Mouse (Mus musculus) MEL (cell line): ENCODE data around the gene Hdac4. TPM values are rescaled to one million over a fixed set of nuclear protein-coding genes. Genes with fewer than 3 reads are reported as not detected.

Experiments
- DNase-seq: peaks from one replicate; pipeline ENCODE4 v3.0.0; 2011; ENCODE audit warnings: low read depth, low spot score
- H3K27ac ChIP-seq: 2 replicates; pipeline ENCODE4 v1.5.1; 2012; ENCODE audit warnings: low read depth, mild to moderate bottlenecking, control low read depth, low read length, moderate library complexity; ENCODE audit not compliant: control insufficient read depth
- H3K27me3 ChIP-seq, 2 experiments: fragments of 150-350 bp in 1 of 2; sonication (generic) in 1 of 2; 2 replicates each; pipeline ENCODE4 v1.6.1; 2012; ENCODE audit warnings: low read length in 2 of 2, mild to moderate bottlenecking in 2 of 2, improper control_type of control experiment in 1 of 2, moderate library complexity in 1 of 2; ENCODE audit not compliant: insufficient read depth in 2 of 2, control insufficient read depth in 1 of 2
- H3K36me3 ChIP-seq, 2 experiments: 2 replicates each; pipeline ENCODE4 v1.6.1; 2012 to 2014; ENCODE audit warnings: low read length in 2 of 2, improper control_type of control experiment in 1 of 2, inconsistent platforms in 1 of 2, mild to moderate bottlenecking in 1 of 2; ENCODE audit not compliant: insufficient read depth in 2 of 2, control insufficient read depth in 1 of 2
- H3K4me1 ChIP-seq, 2 experiments: fragments of 150-350 bp in 1 of 2; sonication (generic) in 1 of 2; 2 replicates each; pipeline ENCODE4 v1.6.1; 2012; ENCODE audit warnings: low read length in 2 of 2, improper control_type of control experiment in 1 of 2, mild to moderate bottlenecking in 1 of 2; ENCODE audit not compliant: insufficient read depth in 2 of 2, control insufficient read depth in 1 of 2
- H3K4me3 ChIP-seq, 2 experiments: fragments of 150-350 bp in 1 of 2; sonication (generic) in 1 of 2; 2 replicates each; pipeline ENCODE4 v1.5.1; 2012; ENCODE audit warnings: low read depth in 2 of 2, low read length in 2 of 2, mild to moderate bottlenecking in 2 of 2, moderate library complexity in 2 of 2, control low read depth in 1 of 2, improper control_type of control experiment in 1 of 2; ENCODE audit not compliant: control insufficient read depth in 1 of 2, insufficient read depth in 1 of 2
- H3K79me2 ChIP-seq: 2 replicates; pipeline ENCODE4 v1.6.1; 2012; ENCODE audit warnings: mild to moderate bottlenecking, low read length, moderate library complexity; ENCODE audit not compliant: control insufficient read depth, poor library complexity, insufficient read depth
- H3K9ac ChIP-seq: 2 replicates; pipeline ENCODE4 v1.6.1; 2012; ENCODE audit warnings: low read depth, mild to moderate bottlenecking, control low read depth, low read length, moderate library complexity; ENCODE audit not compliant: control insufficient read depth, poor library complexity, severe bottlenecking
- H3K9me3 ChIP-seq: fragments of 150-350 bp; sonication (generic); replicated peaks from 2 replicates; pipeline ENCODE4 v1.6.1; 2012; ENCODE audit warnings: mild to moderate bottlenecking, low read length, improper control_type of control experiment, moderate library complexity; ENCODE audit not compliant: insufficient read depth
- CHD1 ChIP-seq: IDR thresholded peaks from 2 replicates; pipeline ENCODE4 v1.6.1; 2012; ENCODE audit warnings: low read depth, mild to moderate bottlenecking, inconsistent platforms, low read length, improper control_type of control experiment
- CHD2 ChIP-seq: IDR thresholded peaks from 2 replicates; pipeline ENCODE4 v1.6.1; 2011; ENCODE audit warnings: low read length, improper control_type of control experiment
- KAT2A ChIP-seq: conservative IDR thresholded peaks from 2 replicates; pipeline ENCODE4 v1.6.1; 2012; ENCODE audit warnings: low read depth, low read length, improper control_type of control experiment, inconsistent platforms
- MAX ChIP-seq: IDR thresholded peaks from 2 replicates; pipeline ENCODE4 v1.6.1; 2011; ENCODE audit warnings: low read length, improper control_type of control experiment
- MYB ChIP-seq: IDR thresholded peaks from 2 replicates; pipeline ENCODE4 v1.6.1; 2011; ENCODE audit warnings: mild to moderate bottlenecking, low read depth, low read length, improper control_type of control experiment
- NELFE ChIP-seq: IDR thresholded peaks from 2 replicates; pipeline ENCODE4 v1.6.1; 2011; ENCODE audit warnings: low read depth, low read length, improper control_type of control experiment
- NRF1 ChIP-seq: IDR thresholded peaks from 2 replicates; pipeline ENCODE4 v1.6.1; 2014; ENCODE audit warnings: low read depth, mild to moderate bottlenecking, inconsistent platforms, low read length, improper control_type of control experiment, moderate library complexity; ENCODE audit not compliant: poor library complexity, insufficient read depth, severe bottlenecking
- POLR2A ChIP-seq, 2 experiments: IDR thresholded peaks; 2 replicates each; pipeline ENCODE4 v1.6.1; 2011 to 2012; ENCODE audit warnings: low read length in 2 of 2, mild to moderate bottlenecking in 2 of 2, control low read depth in 1 of 2, improper control_type of control experiment in 1 of 2, low read depth in 1 of 2, moderate library complexity in 1 of 2; ENCODE audit not compliant: control insufficient read depth in 1 of 2, insufficient read depth in 1 of 2, poor library complexity in 1 of 2
- POLR2AphosphoS2 ChIP-seq: IDR thresholded peaks from 2 replicates; pipeline ENCODE4 v1.6.1; 2011; ENCODE audit warnings: low read length, improper control_type of control experiment
- RAD21 ChIP-seq: IDR thresholded peaks from 2 replicates; pipeline ENCODE4 v1.6.1; 2011; ENCODE audit warnings: mild to moderate bottlenecking, low read depth, low read length, improper control_type of control experiment
- SIN3A ChIP-seq: IDR thresholded peaks from 2 replicates; pipeline ENCODE4 v1.6.1; 2012; ENCODE audit warnings: low read length, improper control_type of control experiment, inconsistent platforms
- SMC3 ChIP-seq: IDR thresholded peaks from 2 replicates; pipeline ENCODE4 v1.6.1; 2011; ENCODE audit warnings: low read depth, low read length, improper control_type of control experiment
- TAL1 ChIP-seq: IDR thresholded peaks from 2 replicates; pipeline ENCODE4 v1.6.1; 2012; ENCODE audit warnings: mild to moderate bottlenecking, inconsistent platforms, low read length, moderate library complexity, mixed read lengths
- TCF12 ChIP-seq: IDR thresholded peaks from 2 replicates; pipeline ENCODE4 v1.6.1; 2014; ENCODE audit warnings: low read depth, mild to moderate bottlenecking, inconsistent platforms, low read length, improper control_type of control experiment, moderate library complexity
- UBTF ChIP-seq: IDR thresholded peaks from 2 replicates; pipeline ENCODE4 v1.6.1; 2012; ENCODE audit warnings: low read depth, mild to moderate bottlenecking, inconsistent platforms, low read length, improper control_type of control experiment, moderate library complexity, borderline replicate concordance; ENCODE audit not compliant: insufficient read depth
- USF1 ChIP-seq: IDR thresholded peaks from 2 replicates; pipeline ENCODE4 v1.6.1; 2014; ENCODE audit warnings: low read depth, mild to moderate bottlenecking, inconsistent platforms, low read length, improper control_type of control experiment, moderate library complexity
- USF2 ChIP-seq, 2 experiments: IDR thresholded peaks; 2 replicates each; pipeline ENCODE4 v1.6.1; 2011 to 2012; ENCODE audit warnings: improper control_type of control experiment in 2 of 2, low read length in 2 of 2, borderline replicate concordance in 1 of 2, inconsistent platforms in 1 of 2, low read depth in 1 of 2, mild to moderate bottlenecking in 1 of 2; ENCODE audit not compliant: insufficient read depth in 1 of 2
- ZC3H11A ChIP-seq: IDR thresholded peaks from 2 replicates; pipeline ENCODE4 v1.6.1; 2012; ENCODE audit warnings: low read depth, mild to moderate bottlenecking, inconsistent platforms, low read length, improper control_type of control experiment
- ZKSCAN1 ChIP-seq: IDR thresholded peaks from 2 replicates; pipeline ENCODE4 v1.6.1; 2012; ENCODE audit warnings: low read depth, mild to moderate bottlenecking, inconsistent platforms, low read length, improper control_type of control experiment, moderate library complexity
- ZNF384 ChIP-seq: IDR thresholded peaks from 2 replicates; pipeline ENCODE4 v1.6.1; 2012; ENCODE audit warnings: low read depth, mild to moderate bottlenecking, inconsistent platforms, low read length, improper control_type of control experiment
- polyA plus RNA-seq, 2 experiments: library from polyadenylated mRNA; stranded (reverse) in 1 of 2; unstranded in 1 of 2; fragments of >175 nt in 1 of 2; fragments of >200 nt in 1 of 2; gene quantifications; 2 replicates each; pipeline versions ENCODE4 v1.2.1 to v1.2.4; 2012; ENCODE audit warnings: low replicate concordance in 2 of 2, low read depth in 1 of 2; ENCODE audit not compliant: insufficient read length in 2 of 2, insufficient read depth in 1 of 2, missing spikeins in 1 of 2
- total RNA-seq: library from RNA; depleted of rRNA; stranded (reverse); fragments of 300-350 nt; gene quantifications from 2 replicates; pipeline ENCODE4 v1.2.3, GENCODE M21; 2012

The Hdac4 gene
- total and polyA plus RNA-seq, 3 experiments: 11.0 to 19.5 (median 12.3) TPM

DNA sequence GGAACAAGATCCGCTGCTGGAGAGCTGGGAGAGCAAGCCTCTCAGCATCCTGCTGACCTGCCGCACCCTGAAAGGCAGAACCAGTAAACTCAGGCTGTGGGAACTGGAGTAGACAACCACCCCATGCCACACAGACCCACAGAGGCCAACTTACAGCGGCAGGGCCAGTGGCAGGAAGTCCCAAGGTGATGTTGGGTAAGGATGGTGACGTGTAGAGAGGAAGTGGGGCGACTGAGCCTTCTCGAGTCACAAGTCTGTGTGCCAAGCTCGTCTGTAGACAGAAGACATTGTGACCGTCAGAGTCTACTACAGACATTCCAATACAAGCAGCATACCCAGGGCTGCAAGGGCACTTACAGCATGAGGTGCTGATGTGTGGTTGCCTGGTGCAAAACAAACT, 211.0 kb downstream of the Hdac4 start:
- no peak overlapping the region for H3K27ac ChIP-seq
- peaks cover 0 to 10% of the 10 kb centered on the region in 2 experiments; a peak in 2 of 4 replicates for H3K36me3 ChIP-seq
- TF ChIP-seq MYB: no peak
- no peak for TF ChIP-seq UBTF
- TF ChIP-seq NELFE: no peak
- no peaks in the 10 kb centered on the region for H3K9me3 ChIP-seq
- no peaks in the 10 kb centered on the region for H3K79me2 ChIP-seq
- no peaks in the 10 kb centered on the region for H3K27me3 ChIP-seq
- no peaks in the 10 kb centered on the region for H3K4me1 ChIP-seq
- no peak overlapping the region for H3K9ac ChIP-seq
- no peak for DNase-seq
- H3K4me3 ChIP-seq: no peak overlapping the region

DNA sequence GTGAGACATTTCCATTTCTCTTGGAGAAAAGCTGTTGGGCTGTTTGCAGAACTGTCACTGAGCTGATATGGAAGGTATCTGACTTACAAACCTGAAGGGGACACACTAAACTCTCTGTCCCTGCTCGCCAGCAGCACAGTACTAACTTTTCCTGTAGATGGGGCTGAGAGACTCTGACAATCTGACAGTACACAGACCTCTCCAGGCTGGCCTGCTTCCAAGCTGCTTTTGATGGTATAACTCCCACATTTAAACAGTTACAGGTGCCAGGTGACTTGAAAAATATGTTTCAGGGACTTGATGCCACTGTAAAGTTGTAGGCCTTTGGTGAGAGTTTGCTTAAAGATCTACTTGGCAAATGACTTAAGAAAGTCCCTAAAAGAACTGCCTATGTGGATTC, 214.1 kb downstream of the Hdac4 start:
- Histone ChIP-seq H3K27ac (no peak overlapping the region), H3K9me3 (no peaks in the 10 kb centered on the region), H3K36me3 (peaks cover 0 to 10% of the 10 kb centered on the region in 2 experiments; a peak in 2 of 4 replicates), H3K27me3 (no peaks in the 10 kb centered on the region), H3K4me1 (no peaks in the 10 kb centered on the region), H3K9ac (no peak overlapping the region), H3K79me2 (no peaks in the 10 kb centered on the region), H3K4me3 (no peak overlapping the region)
- TF ChIP-seq SIN3A (no peak), TCF12 (no peak), POLR2AphosphoS2 (no peak), CHD2 (no peak), NELFE (no peak)
- DNase-seq: no peak

DNA sequence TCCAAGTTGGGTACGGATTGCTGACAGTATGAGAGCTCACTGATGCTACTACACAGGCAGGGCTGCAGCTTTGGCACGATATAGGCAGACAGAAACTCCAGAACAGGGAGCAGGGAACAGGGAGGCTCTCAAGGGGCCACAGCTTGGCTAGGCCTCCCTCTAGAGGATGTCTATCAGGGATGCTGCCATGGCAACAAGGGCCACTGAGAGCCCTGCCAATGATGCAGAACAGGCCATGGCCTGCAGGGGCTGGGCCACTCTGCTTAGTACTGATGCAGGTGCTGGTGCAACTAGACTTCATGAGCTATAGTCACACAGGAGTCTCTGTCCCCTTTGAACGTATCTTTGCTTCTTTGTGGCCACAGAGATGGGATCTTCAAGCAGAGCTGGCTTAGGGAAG, 217.1 kb downstream of the Hdac4 start:
- no peak for TF ChIP-seq ZC3H11A
- TF ChIP-seq CHD1: no peak
- TF ChIP-seq USF2 (IDR thresholded peaks at IDR 0.05; ENCODE audit: borderline replicate concordance in 1 of 2, insufficient read depth in 1 of 2, low read depth in 1 of 2, low read length in 2 of 2): no peak
- no peak for TF ChIP-seq TCF12
- TF ChIP-seq RAD21: no peak
- no peak for TF ChIP-seq POLR2A (IDR thresholded peaks at IDR 0.05; ENCODE audit: control insufficient read depth in 1 of 2, insufficient read depth in 1 of 2, low read depth in 1 of 2, low read length in 2 of 2, poor library complexity in 1 of 2)
- no peak for TF ChIP-seq TAL1
- TF ChIP-seq NRF1: no peak
- no peak for TF ChIP-seq POLR2AphosphoS2
- TF ChIP-seq KAT2A: no peak
- no peak for TF ChIP-seq MAX
- TF ChIP-seq ZNF384: no peak
- no peak for TF ChIP-seq USF1
- TF ChIP-seq ZKSCAN1: no peak
- no peak for TF ChIP-seq NELFE
- no peak for TF ChIP-seq SMC3
- peaks cover 0 to 8% of the 10 kb centered on the region in 2 experiments; a peak in 2 of 4 replicates for H3K36me3 ChIP-seq
- H3K27me3 ChIP-seq: no peaks in the 10 kb centered on the region
- H3K4me3 ChIP-seq: no peak overlapping the region
- H3K27ac ChIP-seq: no peak overlapping the region
- no peak overlapping the region for H3K9ac ChIP-seq
- DNase-seq: peak; percentile 26
- no peaks in the 10 kb centered on the region for H3K79me2 ChIP-seq
- H3K9me3 ChIP-seq: no peaks in the 10 kb centered on the region
- no peaks in the 10 kb centered on the region for H3K4me1 ChIP-seq
